Mouse (Mus musculus) ES-E14 (cell line): ENCODE measurements around the gene Cdk4.

Experiments used
- HCFC1 ChIP-seq: IDR thresholded peaks from 2 replicates; pipeline ENCODE4 v1.6.1; 2012; ENCODE audit warnings: low read length, inconsistent platforms, borderline replicate concordance; ENCODE audit not compliant: insufficient read depth
- ZNF384 ChIP-seq: IDR thresholded peaks from 2 replicates; pipeline ENCODE4 v1.6.1; 2012; ENCODE audit warnings: low read depth, low read length, inconsistent platforms

GRCm38 (mm10) chr10:127041274-127041766 lies 22.0 kb upstream of the Cdk4 start, which contains the start of the genes Mettl1 and Eef1akmt3:
- TF ChIP-seq HCFC1 (no peak), ZNF384 (no peak; the same call in 1 of the 2 replicates)
